Mouse (Mus musculus) brain, adult 2 months (tissue): Measurements from ENCODE around the gene Kcnc1.

Experiments used
- DNase-seq: peaks from one replicate; pipeline ENCODE4 v3.0.0; 2011; ENCODE audit warnings: low read depth, low spot score

Gene Kcnc1

DNA sequence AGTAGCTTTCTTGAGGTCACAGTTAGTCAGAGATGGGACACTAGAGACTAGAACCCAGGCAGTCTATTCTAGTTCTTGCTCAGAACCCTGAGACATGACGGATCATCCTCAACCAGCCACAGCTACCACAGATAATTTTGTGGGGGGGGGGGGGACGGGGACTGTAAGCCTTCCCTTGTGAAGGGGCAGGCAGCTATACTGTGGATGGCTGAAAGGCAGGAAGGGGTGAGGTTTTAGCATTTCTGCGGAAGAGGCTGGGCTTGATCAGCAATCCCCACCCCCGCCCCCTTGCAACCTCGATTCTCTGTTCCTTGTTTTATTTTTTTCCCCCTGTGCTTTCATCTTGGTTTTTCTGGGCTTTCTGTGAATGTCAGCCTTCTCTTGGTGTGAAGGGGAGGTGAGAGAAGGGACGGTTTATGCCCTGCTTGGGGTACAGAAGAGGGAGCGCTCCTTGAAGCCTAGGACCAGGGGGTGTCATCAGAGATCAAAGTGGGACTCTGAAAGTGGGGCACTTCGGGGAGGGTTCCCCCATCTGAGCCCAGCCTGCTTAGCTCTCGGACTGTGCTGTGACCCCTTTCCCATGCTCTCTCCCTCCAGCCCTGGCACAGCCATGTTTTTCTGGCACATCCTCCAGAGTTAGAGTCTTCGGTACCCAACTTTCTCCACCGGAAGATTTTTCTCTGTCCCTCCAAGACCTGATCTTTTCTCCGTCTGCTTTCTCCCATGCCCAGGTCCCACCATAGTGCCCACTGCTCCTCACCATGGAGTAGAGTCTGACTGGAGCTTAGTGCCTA lies 2.4 kb upstream of the Kcnc1 start:
- no peak for DNase-seq

DNA sequence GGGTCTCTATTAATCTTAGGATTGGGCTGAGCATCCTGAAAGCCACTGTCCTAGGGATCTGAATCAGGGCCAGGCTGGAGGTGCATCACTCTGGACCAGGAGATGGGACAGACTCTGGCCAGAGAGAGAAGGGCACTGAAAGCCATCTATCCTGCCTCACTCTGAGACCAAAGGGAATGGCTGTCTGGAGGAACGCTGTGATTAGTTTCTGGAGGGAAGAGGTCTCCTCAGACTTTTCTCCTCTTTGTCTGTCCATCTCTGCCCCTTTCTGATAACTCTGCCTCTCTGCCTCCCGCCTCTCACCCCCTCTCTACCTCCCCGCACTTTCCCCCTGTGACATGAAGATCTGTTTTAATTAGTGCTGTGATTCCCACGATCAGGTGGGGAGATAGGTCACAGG lies 1.4 kb upstream of the Kcnc1 start:
- no peak for DNase-seq

DNA sequence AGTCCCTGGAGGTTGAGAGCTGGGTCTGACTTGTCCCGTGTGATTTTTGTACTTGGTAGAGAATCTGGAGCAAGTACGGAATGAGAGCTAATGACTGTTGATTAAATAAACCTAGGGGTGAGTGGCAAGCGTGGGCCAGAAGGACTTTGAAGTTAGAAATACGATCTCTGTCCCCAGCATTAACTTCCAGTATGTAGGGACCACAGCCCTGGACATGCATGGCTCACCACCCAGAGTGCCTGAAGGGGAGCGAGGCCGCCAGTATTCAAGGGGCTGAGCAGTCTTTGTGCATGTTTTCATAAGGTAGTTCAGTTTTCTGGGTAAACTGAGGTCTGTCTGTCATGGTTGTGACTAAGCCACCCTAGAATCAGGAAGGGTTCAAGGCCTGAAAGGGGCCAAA lies 726 bp upstream of the Kcnc1 start:
- DNase-seq = no peak

DNA sequence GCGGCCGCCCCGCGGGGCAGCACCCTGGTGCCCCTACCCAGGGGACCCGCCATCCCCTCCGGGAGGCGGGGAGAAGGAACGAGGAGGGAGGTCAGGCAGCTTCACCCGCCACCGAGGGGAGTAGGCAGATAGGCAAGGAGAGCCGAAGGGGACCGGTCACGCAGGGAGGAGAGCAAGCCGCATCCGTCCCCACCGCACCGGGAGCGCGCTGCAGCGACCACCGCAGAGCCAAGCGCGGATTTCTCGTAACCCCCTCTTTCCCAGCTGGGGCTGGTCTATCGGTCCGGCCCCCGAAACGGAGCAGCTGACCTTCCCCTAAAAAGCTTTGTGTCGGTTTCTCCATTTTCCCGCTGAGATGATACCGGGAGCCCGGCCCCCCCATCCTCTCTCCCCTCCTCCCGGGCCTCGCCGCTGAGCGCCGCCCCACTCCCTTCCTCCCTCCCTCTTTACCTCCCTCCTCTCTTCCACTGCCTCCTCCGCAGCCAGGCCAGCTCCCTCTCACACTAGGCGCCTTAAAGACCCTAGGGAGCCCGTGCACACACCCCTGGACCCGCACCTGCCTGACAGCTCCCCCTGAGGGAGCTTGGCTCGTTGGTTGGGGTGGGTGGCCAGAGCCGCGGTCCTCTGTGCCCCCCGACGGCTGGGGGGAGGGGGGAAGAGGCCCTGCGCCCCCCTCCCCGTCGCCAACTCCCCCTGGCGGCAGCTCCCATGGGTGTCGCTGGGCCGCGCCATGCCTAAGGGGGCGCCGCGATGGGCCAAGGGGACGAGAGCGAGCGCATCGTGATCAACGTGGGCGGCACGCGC lies 833 bp downstream of the Kcnc1 start:
- DNase-seq = peak; percentile 88

DNA sequence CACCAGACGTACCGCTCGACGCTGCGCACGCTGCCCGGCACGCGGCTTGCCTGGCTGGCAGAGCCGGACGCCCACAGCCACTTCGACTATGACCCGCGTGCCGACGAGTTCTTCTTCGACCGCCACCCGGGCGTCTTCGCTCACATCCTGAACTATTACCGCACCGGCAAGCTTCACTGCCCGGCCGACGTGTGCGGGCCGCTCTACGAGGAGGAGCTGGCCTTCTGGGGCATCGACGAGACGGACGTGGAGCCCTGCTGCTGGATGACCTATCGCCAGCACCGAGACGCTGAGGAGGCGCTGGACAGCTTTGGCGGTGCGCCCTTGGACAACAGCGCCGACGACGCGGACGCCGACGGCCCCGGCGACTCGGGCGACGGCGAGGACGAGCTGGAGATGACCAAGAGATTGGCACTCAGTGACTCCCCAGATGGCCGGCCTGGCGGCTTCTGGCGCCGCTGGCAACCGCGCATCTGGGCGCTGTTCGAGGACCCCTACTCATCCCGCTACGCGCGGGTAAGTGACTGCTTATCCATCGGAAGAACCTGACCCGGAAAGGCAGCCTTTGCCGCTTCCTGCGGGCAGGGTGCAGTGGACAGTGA lies 1.5 kb downstream of the Kcnc1 start:
- DNase-seq = no peak

DNA sequence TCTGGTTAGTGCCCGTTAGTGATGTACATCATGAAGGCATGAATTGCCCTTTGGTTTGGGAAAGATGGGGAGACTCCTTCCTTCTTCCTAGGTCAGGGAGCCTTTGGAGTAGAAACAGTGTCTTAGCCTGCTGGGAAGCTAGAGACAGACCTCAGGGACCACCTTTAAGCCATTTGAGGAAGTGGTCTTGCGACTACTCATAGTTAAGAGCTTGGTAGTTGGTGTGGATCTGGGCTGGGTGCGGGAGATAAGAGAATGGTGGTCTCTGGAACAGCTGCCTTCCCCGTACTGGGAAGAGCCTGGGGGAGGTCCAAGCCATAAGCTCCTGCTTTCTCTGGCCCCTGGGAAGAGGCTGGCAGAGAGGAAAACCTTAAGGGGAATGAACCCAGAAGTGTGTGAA lies 2.3 kb downstream of the Kcnc1 start:
- no peak for DNase-seq

DNA sequence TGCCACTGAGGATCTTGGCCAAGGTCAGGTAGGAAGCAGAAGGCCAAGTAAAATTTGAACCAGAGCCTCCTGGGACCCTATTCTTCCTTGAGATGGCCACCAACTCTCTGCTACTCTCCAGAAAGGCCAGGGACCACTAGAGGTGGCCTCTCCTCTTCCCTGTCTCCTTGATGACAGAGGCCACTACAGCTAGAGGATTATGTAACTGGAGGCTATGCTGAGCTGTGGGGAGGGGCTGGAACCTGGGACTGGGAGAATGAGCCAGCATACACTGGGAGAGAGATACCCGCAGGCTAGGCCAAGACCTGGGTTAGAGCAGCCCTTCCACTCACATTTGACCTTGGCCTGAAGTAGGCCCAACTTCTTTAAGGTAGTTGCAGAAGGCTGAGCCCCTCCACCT lies 3.4 kb downstream of the Kcnc1 start:
- peak; percentile 68 for DNase-seq

DNA sequence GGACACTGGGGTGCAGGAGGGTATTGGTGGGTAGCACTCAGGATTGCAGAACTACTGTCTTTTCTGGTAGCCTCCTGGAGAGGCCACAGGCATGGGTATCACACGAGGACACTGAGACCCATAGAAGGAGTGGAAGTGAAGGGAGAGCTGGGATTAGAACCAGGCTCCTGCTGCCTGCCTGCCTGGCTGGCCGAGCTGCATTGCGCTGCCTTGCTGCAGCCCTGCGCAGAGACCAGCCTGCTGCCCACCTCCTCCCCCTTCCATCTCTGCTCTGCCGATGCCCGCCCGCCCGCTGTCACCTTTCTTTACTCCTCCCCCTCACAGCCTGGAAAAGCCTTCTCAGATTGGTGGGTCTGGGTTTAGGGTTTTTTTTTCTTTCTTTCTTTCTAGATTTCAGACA lies 4.0 kb downstream of the Kcnc1 start:
- peak; percentile 79 for DNase-seq

DNA sequence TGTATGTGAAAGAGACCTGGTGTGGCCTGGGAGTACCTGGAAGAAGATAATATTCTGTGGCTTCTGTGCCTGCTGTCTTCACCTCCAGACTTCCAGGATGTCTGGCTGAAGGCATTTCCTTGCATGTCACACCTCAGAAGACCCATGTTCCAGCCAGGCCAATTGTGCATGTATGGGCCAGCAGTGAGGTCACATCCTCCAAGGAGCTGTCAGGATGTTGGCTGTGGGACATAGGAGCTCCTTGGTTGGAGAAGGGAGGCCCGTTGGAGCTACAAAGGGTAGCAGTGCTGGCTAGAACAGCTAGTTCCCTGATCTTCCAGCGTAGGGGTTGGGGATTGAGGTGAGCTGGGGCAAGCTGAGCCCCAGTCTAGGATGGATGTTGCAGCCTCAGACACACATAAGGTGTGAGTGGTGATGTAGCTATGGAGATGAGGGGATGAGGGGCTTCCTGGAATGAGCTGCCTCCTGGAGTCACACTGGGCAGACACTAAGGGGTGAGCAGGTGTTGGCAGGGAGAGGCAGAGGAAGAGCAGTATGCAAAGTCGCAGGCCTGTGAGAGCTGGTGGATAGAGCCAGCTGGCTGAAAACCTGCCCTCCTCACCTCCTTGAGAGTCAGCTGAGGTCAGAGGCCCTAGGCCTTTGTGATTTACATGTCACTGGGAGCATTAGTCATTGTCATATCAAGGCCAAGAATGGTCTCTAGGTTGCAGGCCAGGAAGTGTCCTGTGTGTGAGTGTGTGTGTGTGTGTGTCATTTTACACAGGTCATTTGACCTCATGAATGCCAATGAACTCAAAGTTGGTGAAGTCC lies 5.3 kb downstream of the Kcnc1 start:
- DNase-seq = peak; percentile 59

DNA sequence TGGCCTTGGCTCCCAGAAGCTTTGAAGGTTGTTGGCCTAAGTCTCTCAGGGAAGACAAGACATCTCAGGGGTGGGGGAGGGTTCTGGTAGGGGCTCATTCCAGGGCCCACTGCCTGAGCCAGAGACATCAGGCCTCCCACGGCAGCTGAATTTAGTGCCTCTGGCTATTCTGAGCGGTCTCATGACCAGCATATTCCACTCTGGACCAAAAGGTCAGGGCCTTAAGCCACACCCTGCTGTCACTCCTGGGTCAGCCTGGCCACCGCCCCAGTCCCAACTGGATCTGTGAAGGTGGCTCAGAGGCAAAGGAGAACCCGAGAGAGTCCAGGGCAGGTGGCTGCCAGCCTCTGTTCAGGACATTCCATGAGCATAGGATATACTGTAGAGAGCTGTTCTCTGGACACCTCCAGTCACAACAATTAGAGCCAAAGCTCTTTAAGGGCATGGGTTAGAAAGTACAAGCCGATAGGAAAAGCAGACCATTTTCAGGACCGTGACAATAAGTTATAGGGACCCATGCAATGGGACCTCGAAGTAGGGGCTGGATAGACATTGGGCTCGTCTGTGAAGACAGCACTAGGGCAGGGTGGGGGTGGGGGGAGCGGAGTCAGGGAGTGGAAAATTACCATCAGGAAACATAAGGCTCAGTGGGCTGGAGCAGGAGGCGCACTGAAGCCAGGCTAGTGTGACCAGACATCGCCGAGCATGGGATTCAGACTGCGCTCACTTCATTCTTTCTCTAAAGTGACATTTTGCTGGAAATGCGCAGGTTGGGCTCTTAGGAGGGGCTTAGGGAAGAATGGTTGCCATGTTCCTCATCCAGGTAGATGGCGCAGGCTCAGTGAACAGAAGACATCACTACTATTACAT lies 7.6 kb downstream of the Kcnc1 start:
- DNase-seq = peak; percentile 82

DNA sequence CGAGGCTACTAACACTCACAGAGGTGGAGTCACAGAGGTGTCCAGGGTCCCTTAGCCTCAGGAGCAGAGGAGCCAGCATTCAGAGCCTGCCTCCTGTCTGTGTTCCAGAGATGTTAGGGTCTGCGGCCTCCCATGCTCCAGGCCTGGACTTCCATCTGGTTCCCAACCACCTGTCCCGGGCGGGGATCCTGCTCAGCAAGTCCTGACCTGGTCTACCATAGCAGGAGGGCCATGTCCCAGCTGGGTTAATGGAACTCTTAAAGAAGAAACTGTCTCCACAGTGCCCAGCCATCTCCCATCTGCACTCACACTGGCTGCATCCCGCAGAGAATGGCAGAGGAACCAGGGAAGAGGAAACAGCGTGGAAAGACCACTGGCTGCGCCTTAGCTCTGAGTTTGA lies 8.5 kb downstream of the Kcnc1 start:
- no peak for DNase-seq

DNA sequence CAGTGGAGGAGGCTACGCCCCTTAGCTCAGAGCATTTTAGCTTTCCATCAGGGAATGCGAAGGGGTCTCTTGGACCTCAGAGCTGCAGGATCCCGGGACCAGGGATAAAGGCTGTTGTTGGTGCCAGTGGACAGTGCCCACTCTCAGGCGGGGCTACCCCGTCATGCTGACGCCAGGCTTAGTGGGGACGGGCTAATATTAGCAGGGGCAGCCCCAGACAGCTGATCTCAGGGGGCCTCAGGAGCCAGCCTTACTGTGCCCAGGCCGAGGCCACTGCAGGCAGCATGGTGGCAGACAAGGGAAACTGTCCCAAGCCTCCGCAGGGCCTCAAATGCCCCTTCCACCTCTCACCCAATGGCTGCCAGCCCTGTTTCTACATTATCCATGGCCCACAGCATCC lies 12.3 kb downstream of the Kcnc1 start:
- no peak for DNase-seq

DNA sequence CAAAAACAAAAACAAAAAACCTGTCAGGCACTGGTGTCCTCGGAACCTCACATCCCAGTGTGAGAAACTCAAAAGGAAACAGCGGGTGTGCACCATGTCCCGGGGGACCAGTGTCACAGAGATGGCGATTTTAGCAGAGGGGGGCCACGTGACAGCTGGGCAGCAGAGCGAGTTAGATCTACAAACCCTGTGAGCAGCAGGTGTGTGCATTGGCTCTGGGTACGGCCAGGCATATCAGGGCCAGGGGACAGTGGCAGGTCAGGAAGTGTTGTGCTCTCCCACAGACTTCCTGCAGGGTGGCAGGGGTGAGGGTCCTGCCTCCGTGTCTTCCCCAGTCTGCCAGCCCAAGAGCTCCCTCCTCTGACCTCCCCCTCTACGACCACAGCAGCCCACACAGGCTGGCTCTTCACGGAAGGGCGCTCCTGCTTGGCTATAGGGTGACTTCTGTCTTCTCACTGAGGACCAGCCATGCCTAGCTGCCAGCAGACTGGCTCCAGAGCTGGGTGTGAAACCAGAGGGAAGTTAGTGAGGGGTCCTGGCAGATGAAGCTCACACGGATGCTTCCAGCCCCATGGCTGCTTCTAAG lies 13.0 kb downstream of the Kcnc1 start:
- DNase-seq = no peak

DNA sequence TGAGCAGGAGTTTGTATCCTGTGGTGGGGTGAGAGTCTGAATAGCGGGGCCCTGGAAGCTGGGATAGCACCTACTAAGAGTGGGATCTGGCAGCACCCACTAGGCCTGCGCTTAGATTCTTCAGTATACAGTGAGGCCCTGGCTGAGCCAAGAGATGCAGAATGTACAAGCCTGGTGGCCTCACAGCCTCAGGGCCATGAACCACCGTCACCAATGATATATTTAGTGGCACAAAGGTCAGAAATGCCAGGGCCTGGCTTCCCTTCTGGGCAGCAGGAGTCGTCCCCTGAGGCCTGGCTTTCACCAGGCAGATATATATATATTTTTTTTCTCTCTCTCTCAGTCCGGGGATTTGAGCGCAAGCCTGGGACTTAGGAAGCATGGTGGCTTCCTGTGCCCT lies 14.4 kb downstream of the Kcnc1 start:
- no peak for DNase-seq

DNA sequence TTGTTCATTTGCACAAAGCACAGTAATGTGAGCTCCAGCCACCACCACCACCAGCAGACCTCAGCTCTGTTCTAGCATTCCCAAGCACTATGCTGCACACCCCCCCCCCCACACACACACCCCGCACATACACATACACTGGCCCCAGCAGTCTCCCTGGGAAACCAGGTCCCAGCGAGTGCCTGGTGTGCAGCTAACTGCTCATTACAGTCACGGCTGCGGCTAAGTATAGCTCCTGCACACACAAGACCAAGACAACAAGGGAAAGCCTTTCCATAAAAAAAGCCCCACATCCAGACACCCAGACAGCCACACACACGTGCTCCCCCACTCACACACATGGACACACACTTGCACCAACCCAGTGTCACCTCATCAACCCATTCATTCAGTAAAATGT lies 16.5 kb downstream of the Kcnc1 start:
- peak; percentile 88 for DNase-seq

DNA sequence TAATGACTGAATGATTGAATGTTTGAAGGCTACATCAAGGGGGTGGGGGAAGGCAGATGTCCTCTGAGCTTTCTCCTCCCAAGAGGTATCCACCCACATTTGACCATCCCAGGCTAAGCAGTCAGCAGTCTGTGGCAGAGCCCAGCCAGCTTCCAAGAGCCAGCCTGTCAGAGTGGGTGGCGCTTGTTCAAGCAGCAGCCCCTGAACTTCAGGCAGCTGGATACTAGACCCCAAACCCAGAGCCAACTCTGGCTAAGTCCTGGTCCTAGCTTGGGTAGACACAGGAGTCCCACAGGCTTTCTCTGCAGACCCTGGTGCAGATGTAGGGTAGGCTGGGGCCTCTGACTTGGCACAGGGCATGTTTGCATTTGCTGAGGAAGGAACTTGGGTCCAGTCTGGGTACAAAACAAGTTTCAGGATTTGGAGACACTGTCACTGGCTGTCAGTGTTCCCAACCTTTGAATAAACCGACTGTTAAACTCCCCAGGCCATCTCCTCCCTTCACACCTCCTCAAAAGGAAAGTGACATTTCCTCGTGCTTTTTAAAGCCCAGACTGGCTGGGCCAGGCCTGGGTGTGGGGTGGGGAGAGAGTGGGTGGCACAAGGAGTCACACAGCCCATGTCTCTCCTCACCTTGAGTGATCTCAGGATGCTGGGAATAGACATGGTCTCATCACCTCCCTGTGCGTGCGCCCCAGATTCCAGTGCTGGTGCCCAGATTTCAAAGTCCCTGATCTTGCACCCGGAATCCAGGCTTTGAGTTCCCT lies 17.8 kb downstream of the Kcnc1 start:
- peak; percentile 69 for DNase-seq

DNA sequence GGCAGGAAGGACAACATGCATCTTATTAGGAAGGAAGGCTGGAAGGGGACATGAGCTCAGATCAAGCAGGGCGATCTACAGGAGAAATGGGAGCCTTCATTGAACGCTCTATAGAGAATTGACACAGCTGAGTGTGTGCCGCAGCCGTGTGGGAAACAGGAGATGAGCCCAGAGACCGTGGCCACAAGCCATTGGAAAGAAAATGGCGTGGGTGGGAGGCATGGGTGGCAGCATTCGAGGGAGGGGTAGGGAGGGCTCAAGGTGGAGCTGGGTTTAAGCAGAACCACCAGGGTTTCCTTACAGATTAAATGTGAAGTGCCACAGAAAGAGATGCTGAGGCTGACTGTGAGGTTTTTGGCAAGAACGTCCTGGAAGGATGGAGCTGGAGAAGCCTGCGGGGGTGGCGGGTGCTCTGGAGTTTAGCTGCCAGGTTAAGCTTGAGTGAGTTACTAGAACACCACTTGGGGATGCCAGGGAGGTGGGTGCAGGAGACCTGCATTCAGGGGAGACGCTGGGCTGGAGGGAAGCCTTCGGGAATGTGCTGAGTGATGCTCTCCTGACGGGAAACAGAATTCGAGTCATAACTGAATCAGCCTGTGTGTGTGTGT lies 19.6 kb downstream of the Kcnc1 start:
- peak; percentile 87 for DNase-seq

DNA sequence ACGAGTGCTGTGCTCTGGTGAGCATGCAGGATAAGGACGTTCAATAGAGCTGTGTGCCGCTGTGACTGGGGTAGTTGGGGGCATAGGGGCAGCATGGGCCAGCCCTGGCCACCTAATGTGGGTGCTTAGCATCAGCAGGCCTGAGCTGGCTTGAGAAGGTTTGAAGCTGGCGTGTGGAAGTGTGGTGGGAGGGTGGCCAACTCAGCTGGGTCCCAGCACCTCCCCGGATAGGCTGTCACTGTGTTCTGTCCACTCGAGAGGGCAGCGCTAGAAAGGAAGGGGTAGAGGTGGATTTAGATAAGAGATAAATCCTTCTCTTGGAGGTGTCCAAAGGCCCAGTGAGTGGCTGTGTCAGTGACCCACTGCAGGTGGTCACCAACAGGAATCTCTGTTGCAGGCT lies 21.2 kb downstream of the Kcnc1 start:
- DNase-seq = no peak

DNA sequence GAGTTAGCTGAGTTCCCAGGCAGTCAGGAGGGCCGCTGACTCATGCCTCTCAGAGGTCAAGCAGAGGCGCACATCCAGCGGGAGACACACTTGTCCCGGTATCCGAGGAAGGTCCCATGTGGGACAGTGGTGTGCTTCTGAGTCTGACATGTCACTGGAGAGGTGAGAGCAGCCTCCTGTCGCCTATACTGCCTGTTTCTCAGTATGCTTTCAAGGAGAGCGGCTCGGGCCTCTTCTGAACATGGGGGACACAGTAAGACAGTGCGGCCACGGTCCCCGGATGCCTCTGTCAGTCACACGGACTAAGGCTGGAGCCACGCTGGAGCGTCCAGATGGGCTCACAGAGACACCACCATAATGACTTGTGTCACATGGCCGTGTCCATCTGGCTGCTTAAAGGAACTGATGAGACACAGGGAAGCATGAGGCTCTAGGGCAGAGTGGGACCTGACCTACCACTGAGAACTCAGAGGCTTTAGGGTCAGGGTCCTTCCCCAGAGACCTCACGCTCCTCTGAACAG lies 21.9 kb downstream of the Kcnc1 start:
- DNase-seq = peak; percentile 86
